Mouse (Mus musculus) layer of hippocampus, postnatal 14 days (tissue): ENCODE measurements around the gene Abcc3. TPM values are rescaled to one million over a fixed set of nuclear protein-coding genes. Genes with fewer than 3 reads are reported as not detected.

Source experiments
- DNase-seq, 2 experiments: peaks; one replicate each; pipeline ENCODE4 v3.0.0; 2021 to 2022; ENCODE audit warnings: low spot score in 2 of 2, mixed read lengths in 1 of 2
- long read RNA-seq, 2 experiments: library from polyadenylated mRNA; stranded (forward); transcript quantifications; one replicate each; pipeline ENCODE4 v2.0.0; 2021
- total RNA-seq, 2 experiments: library from RNA; stranded (reverse); gene quantifications; 2 replicates each; pipeline ENCODE4 v1.2.3; 2021

The Abcc3 gene
- 1 to 10 TPM; 1.8 to 3.8 TPM for total RNA-seq
- long read RNA-seq, experiment 1, partial matches to known transcripts: 0 of 1 reads
- long read RNA-seq, experiment 1, other reads (novel, unspliced or antisense): 1 of 1 reads
- long read RNA-seq, experiment 2, partial matches to known transcripts: 1 of 1 reads
- long read RNA-seq, experiment 2, other reads (novel, unspliced or antisense): 0 of 1 reads

DNA sequence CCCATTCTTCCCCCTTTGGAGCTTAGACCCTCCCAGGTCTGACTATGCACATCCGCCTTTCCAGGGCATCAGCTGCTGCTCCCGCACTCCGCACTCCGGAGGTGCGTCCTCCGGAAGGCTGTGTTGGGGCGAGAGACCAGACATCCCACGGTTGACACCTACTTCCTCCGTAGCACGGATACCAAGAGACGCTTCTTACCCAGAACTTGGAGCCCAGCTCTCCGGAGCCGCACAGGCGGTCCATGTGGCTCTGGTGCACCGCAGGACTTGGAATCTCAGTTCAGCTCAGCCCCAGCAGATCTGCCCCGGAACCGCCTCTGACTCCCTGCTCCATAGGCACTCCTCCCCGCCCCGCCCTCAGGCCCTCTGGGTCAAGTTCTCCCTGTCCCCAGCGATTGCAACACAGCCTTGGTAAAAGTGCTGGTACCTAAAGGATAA lies at the start of gene Abcc3:
Abcc3 (minus strand) TSS at position 326 of the 438 bp plus-strand sequence.
- DNase-seq: no peak

DNA sequence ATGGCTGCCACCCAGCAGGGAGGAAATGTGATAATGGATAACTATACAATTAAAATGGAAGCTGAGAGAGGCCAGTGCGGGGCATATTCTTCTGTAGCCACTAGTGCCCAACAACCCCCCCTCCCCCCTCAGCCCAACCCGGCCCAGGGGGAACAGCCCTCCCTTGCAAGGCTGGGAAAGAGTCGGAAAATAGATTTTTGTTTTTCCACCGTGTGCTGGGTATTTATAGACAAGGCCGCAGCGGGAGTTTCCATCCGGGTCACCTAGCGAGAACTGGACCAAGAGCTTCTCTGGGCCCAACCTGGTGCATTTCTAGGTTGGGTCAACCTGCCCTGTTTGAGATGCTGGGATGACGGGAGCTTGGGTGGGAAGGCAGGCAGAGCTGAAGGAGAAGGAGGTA lies 49.0 kb upstream of the Abcc3 start:
- no peak for DNase-seq

DNA sequence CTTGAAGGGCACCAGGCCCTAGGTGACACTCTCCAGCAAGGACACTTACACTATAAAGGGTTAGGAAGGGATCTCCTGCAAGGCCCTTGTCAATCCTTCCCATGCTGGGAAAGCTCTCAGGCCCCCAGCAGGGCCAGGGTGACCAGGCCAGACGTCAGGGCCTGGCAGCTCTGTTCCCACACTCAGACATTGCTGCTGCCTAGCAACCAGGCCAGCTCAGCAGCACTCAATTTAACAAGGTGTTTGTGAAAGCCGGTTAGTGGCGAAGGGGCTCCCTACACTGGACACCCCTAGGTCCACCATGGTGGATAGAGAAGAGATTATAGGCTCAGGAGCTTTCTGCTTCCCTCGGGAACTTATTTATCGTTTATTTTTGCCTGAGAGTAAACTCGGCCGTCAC lies 48.3 kb upstream of the Abcc3 start:
- DNase-seq: no peak

- DNase-seq: no peak
Measured at GRCm38 (mm10) chr11:94440421-94440820, 47.6 kb upstream of the Abcc3 start.

DNA sequence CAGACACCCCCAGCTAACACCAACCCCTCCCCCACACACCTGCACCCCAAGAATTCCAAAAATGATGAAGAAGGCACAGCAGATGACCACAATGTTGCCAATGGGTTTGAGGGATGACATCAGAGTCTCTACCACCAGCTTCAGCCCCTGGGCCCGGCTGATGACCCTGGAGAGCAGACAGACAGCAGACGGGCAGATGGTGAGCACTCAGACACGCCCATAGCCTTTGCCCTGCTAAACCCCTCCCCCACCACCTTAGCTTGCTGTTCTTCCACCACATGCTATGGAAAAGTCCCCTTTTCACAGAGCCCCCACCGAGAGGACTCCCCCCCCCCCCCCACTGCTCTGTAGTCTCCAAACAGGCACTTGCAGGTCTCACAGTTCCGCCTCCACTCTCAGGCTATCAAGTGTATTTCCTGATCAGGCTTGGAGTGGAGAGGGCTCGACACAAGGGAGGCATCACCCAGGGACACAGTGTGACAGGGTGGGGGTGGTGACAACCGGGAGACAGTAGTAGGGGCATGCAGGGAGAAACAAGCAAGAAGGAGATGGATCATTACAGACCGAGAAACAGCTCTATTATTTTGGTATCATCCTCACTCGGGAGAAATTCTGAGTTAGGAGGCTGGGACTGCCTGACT lies 36.3 kb upstream of the Abcc3 start:
- no peak for DNase-seq

- DNase-seq: peak; percentile 62 to 75
Measured at GRCm38 (mm10) chr11:94428091-94428835, 35.5 kb upstream of the Abcc3 start.

DNA sequence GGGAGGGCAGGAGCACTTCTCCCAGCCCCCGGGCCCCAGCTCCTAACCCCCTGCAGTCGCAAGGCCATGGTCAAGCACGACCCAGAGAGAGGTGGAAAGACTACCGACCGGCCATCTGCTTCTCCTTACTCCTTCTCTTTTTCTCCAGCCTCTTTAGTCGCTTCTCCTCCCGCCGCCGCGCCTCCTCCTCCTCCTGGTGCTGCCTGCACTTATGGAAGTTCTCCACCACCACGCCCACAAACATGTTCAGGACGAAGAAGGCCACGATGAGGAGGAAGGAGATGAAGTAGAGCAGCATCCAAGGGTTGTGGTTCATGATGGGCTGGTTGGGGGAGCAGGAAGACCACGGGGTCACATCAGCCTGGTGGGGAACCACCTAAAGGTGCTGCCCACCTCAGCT lies 32.9 kb upstream of the Abcc3 start:
- no peak for DNase-seq

DNA sequence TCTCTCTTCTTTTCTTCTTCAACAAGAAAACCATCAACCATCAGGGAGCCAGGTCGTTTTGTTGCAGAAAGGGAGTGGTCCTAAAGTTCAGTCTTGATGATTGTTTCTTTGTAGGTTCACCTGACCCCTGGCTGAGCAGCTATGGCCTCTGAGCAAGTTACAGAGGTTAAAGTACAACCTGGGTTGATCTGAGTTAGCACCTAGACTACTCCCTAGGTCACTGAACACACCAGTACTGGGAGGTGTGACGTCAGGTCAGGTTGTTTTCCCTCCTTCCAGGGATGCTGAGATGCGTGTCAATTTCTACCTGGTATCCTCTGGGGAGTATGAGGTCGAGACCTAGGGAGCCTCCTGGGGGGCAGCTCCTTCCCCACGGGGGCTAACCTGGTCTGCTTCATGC lies 32.4 kb upstream of the Abcc3 start:
- DNase-seq: no peak

DNA sequence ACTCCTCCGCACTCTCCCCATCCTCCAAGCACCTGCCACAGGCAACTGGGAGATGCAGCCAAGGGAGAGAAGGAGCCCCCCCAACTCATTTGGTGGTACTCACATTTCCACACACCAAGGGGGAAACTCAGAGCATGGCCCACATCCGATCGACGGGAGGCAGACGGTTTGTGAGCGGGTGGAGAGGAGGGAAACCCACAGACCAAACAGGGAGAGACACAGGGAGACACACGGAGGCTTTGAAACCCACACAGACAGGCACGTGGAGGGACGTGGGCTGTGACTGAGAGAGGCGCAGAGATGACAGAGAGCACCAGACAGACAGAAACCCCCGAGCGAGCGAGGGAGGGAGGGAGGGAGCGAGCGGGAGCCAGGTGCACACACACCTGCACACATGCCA lies 31.6 kb upstream of the Abcc3 start:
- peak in 1 of 2 experiments; percentile 49 for DNase-seq

- peak in 1 of 2 experiments; percentile 44 for DNase-seq
Measured at GRCm38 (mm10) chr11:94423855-94424254, 31.1 kb upstream of the Abcc3 start.

- no peak for DNase-seq
Measured at GRCm38 (mm10) chr11:94420991-94421390, 28.2 kb upstream of the Abcc3 start.

DNA sequence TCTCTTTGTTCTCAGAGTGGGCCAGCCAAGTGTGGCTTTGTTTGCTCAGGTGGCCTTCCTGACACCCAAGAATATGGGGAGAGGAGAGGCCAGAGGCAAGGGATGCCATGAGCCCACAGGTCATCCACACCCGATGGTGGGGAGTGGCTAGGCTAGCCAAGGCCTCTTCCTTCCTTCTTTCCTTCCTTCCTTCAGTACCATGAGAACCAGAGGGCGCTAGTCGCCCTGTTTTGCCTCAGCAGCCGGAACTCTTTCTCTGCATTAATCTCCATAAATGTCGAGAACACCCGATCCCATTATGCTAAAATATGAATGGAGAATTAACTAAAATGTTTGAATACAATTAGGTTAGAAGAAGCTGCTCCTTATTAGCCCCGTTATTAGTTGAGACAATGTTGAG lies 27.5 kb upstream of the Abcc3 start:
- no peak for DNase-seq

- no peak for DNase-seq
Measured at GRCm38 (mm10) chr11:94419004-94419727, 26.4 kb upstream of the Abcc3 start.

DNA sequence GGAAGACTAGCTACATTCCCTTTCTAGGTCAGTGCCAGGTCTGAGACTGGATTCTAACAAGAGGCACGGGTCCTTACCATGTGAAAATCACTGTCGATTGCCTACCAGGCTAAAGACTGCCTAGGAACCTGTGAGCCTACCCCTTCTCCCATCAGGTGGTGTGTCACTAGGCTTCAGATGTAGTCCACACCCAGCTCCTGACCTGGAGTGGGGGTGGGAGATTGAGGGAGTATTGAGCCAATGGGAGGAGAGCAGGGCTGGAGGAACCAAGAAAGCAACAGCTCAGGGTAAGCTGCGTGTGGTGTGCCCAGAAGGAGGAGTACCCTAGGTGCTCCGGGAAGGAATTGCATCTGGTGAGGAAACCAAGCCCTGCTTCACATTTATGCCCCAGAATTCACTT lies 21.2 kb upstream of the Abcc3 start:
- DNase-seq: no peak

DNA sequence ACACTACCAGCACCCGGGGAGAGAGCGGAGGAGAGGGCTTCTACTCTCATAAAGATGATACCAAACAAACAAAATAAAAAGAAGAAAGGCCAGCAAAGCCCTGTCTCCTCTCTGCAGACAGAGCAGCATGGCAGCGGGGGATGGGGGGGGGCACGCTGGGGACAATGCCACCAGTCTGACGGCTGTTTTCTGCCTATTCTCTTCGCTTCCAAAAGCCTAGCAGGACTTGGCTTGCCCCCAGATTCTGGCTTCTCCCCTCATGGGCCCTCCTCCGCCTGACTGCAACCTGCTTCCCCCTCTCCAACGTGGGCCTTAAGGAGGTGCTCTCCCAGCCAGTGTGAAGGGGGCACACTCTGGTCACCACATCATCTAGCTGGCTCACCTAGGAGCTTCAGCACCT lies 20.7 kb upstream of the Abcc3 start:
- peak; percentile 64 to 69 for DNase-seq

GRCm38 (mm10) chr11:94412998-94413469 lies 20.2 kb upstream of the Abcc3 start:
- DNase-seq: no peak

DNA sequence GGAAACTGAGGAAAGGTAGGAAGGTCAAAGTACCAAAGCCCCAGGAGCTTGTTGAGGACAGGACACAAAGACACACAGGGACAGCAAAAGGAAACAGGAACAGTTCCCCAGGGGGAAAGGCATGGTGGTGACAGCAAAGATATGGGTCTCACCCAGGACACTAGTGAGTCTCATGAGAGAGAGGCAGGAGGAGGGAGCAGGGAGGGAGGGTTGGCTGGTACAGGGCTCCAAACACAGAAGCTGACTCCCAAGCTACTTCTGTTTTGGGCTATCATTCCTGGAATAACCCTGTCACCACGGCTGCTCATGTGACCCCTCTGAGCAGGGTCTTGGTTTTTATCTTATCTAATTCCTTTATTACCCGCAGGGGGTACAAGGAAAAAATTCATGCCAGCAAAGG lies 19.8 kb upstream of the Abcc3 start:
- no peak for DNase-seq

GRCm38 (mm10) chr11:94407803-94408321 lies 15.1 kb upstream of the Abcc3 start:
- DNase-seq: no peak

DNA sequence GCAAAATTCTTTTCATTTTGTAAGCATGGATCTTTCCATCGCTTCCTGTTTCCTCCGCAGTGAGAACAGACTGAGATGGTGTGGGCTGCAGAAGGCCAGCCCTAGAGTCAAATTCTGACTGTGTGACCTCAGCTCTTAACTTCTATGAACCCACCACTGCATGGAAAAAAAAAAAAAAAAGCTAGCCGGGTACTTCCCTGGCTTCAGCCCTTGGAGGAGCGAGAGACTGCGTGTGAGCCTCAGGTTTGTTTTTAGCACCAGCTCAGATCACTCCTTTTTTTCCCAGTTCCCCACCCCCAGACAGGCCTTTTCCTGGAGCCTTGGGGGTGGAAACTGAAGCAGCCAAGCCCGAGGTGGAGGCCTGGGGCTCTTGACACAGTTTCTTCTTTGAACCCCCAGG lies 12.6 kb upstream of the Abcc3 start:
- DNase-seq: no peak

GRCm38 (mm10) chr11:94404641-94405260 lies 12.0 kb upstream of the Abcc3 start:
- peak; percentile 71 to 81 for DNase-seq

GRCm38 (mm10) chr11:94404178-94404577 lies 11.4 kb upstream of the Abcc3 start:
- no peak for DNase-seq
